In the genomic region with DNA sequence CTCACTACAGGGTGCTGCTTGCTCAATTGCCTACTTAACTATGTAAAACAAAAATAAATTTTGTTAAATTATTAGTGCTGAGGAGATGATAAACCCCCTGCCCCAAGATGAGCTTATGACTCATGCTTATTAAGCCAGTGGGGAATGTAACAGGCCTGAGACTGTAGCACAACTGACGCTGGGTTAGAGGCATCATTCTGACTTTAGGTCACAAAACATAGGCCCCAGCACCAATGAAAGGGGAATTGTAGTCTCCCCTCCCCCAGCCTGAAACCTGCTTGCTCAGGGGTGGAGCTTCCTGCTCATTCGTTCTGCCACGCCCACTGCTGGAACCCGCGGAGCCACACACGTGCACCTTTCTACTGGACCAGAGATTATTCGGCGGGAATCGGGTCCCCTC, we compare ENCODE assay signal across 14 mouse cellular contexts. TPM values are rescaled to one million over a fixed set of nuclear protein-coding genes. Genes with fewer than 3 reads are reported as not detected.
"Had no signal": no experiment of that assay in that cellular context is flagged by ENCODE, and none has a peak within 500 bp of the region (broad histone marks: within the 10 kb centered on the region; RNA-seq: fewer than 3 reads in every experiment).

No protein-coding gene starts in this region.

- H3K36me3 ChIP-seq: limb, embryonic 15.5 days; liver, embryonic 13.5 days; midbrain, embryonic 13.5 days; neural tube, embryonic 12.5 days had no signal

- H3K9ac ChIP-seq: limb, embryonic 15.5 days; liver, embryonic 13.5 days; midbrain, embryonic 13.5 days; neural tube, embryonic 12.5 days had no signal

- H3K4me1 ChIP-seq: neural tube, embryonic 12.5 days had no signal

- H3K27me3 ChIP-seq: liver, embryonic 13.5 days; neural tube, embryonic 12.5 days had no signal

- H3K27ac ChIP-seq: kidney, postnatal 0 days; limb, embryonic 15.5 days; liver, embryonic 13.5 days; midbrain, embryonic 13.5 days; neural tube, embryonic 12.5 days had no signal

- H3K4me3 ChIP-seq: limb, embryonic 15.5 days; liver, embryonic 13.5 days; midbrain, embryonic 13.5 days; myocyte; neural tube, embryonic 12.5 days had no signal

- ATAC-seq: midbrain, embryonic 13.5 days had no signal

- DNase-seq: kidney, adult 11 months; kidney, adult 9 months; kidney, postnatal 36 days; layer of hippocampus, adult 9-11 months; layer of hippocampus, postnatal 36 days; liver, embryonic 13.5 days; lung, adult 18-20 months; right cerebral cortex, postnatal 4 days; spleen, adult 18-20 months had no signal

- H3K4me2 ChIP-seq: limb, embryonic 15.5 days; liver, embryonic 13.5 days; midbrain, embryonic 13.5 days; neural tube, embryonic 12.5 days had no signal

- H3K9me3 ChIP-seq: limb, embryonic 15.5 days; liver, embryonic 13.5 days; midbrain, embryonic 13.5 days; neural tube, embryonic 12.5 days had no signal

RNA-seq across cellular contexts. Expression of gene Grid1, which starts 48.3 kb away (rescaled TPM):
- polyA plus RNA-seq: myocyte had no signal
